Mouse (Mus musculus) midbrain, embryonic 10.5 days (tissue): ENCODE results near the gene Hunk. TPM values are rescaled to one million over a fixed set of nuclear protein-coding genes. Genes with fewer than 3 reads are reported as not detected.

Experiments
- DNase-seq: peaks from one replicate; pipeline ENCODE4 v3.0.0-alpha.2; 2017; ENCODE audit warnings: low spot score
- H3K27ac ChIP-seq: fragments of 300-500 bp; sonication (generic); replicated peaks from 2 replicates; pipeline ENCODE4 v1.5.1; 2016; ENCODE audit warnings: mild to moderate bottlenecking
- H3K27me3 ChIP-seq: fragments of 300-500 bp; sonication (generic); 2 replicates; pipeline ENCODE4 v1.6.1; 2016; ENCODE audit warnings: low read depth, mild to moderate bottlenecking; ENCODE audit not compliant: poor library complexity, severe bottlenecking
- H3K36me3 ChIP-seq: fragments of 300-500 bp; sonication (generic); 2 replicates; pipeline ENCODE4 v1.6.1; 2016; ENCODE audit warnings: mild to moderate bottlenecking, moderate library complexity
- H3K4me1 ChIP-seq: fragments of 300-500 bp; sonication (generic); 2 replicates; pipeline ENCODE4 v1.6.1; 2016
- H3K4me3 ChIP-seq: fragments of 300-500 bp; sonication (generic); 2 replicates; pipeline ENCODE4 v1.5.1; 2016; ENCODE audit warnings: mild to moderate bottlenecking, moderate library complexity
- H3K9me3 ChIP-seq: fragments of 300-500 bp; sonication (generic); replicated peaks from 2 replicates; pipeline ENCODE4 v1.6.1; 2016; ENCODE audit warnings: mild to moderate bottlenecking
- WGBS: fragments of 180-500 bp; shearing (Covaris S2); methylation state at CpG from one replicate; pipeline ENCODE4 v1.1.7; 2016; 5-methylcytosine and 5-hydroxymethylcytosine counted together
- polyA plus RNA-seq: library from polyadenylated mRNA; unstranded; fragments of >200 nt; fragmentation: Nextera tagmentation; extraction: Ambion mirVana; gene quantifications from 2 replicates; pipeline ENCODE4 v1.2.1, GENCODE M21; 2016

The Hunk gene
- polyA plus RNA-seq, 1 experiment from 2014 or later: 11.8 TPM

DNA sequence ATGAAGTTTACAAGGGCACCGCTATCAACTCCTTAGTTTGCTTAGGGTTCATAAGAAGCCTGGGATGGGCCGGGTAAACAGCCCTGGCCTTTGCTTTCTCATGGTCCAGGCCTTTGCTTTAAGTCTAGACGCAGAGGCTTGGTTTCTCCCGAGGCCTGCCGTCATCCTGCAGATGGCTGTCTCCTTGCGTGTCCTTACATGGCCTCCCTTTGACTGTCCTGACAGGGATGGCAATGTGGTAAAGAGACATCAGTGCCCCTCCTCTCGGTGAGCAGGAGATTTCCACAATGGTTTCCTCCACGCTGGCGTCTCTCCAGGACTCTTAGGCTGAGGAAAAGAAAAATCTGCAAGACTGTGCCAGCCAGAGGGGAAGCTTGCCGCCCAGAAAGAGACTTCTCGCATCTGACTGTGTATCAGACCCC, 36.3 kb downstream of the Hunk start:
- Histone ChIP-seq H3K4me1 (peaks cover 68% of the 10 kb centered on the region), H3K27ac (peak overlapping the region; percentile 60), H3K27me3 (no peaks in the 10 kb centered on the region), H3K9me3 (0 out of 2 replicates have a peak, but pooled peaks cover 3% of the 10 kb centered on the region), H3K36me3 (peaks cover 24% of the 10 kb centered on the region), H3K4me3 (no peak overlapping the region)
- no peak for DNase-seq
- 62% methylated on average over 11 of the region's 11 CpGs for WGBS

DNA sequence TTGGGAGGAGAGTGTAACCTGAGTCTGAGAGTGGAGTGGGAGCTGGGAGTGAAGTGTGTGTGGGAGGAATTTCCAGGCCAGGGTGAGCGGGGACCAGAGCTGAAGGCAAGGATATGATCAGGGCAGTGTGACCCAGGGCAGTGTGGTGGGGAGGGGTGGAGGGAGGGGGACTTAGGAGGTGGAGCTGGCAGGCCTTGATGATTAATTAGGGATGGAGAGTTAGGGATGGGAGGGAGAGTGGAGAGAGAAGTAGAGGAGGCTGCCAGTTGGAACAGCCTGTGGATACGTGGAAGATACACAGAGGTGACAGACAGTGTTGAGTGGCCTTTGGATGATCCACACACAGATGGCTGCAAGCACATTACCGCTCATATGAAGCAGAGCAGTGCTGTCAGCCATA, 38.1 kb downstream of the Hunk start:
- Histone ChIP-seq H3K4me3 (no peak overlapping the region), H3K27ac (peak overlapping the region; percentile 52; the same call in 1 of the 2 replicates), H3K9me3 (0 out of 2 replicates have a peak, but pooled peaks cover 3% of the 10 kb centered on the region), H3K27me3 (no peaks in the 10 kb centered on the region), H3K4me1 (peaks cover 50% of the 10 kb centered on the region), H3K36me3 (peaks cover 27% of the 10 kb centered on the region)
- DNase-seq: no peak
- whole genome bisulfite sequencing: 64% methylated on average over 3 of the region's 3 CpGs

DNA sequence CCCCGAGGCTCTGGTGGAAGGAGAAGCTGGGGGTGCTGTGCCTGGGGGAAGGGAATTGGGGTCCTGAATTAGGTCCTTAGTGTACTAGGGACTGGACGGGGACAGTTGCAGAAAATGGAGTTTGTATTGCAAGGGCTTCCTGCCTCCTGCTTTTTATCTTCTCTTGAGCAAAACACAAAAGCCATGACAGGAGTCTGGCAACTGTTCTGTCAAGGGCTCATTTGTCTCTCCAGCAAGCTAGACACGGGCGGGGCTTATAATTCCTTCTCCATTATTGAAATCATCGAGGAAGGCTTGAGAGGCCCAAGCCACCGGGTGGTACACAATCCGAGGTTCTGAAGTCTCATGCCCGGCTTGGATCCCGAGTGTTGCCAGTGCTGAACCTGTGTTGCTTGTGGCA, 38.6 kb downstream of the Hunk start:
- no peak for DNase-seq
- Histone ChIP-seq H3K4me3 (no peak overlapping the region), H3K27ac (no peak overlapping the region), H3K36me3 (peaks cover 27% of the 10 kb centered on the region), H3K4me1 (peaks cover 45% of the 10 kb centered on the region), H3K27me3 (no peaks in the 10 kb centered on the region), H3K9me3 (0 out of 2 replicates have a peak, but pooled peaks cover 3% of the 10 kb centered on the region)
- 85% methylated on average over 9 of the region's 9 CpGs for WGBS

DNA sequence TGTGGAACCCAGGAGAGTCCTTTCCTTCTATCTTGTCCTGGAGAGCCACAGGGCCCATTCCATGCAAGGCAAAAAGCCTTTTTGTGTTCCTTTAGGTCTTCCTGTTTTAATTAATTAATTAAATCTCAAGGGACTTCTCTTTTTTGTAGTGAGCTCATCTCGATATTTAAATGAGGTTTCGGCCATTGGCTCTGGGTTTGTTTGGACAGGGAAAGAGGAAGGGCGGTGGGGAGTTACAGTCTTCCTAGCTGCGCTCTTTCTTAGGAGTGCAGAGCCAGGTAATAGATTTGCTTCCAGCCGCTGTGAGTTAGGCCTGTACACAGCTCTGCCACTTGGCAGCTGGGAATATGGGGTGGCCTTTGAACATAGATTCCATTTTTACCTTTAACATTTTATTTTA, 40.4 kb downstream of the Hunk start:
- no peak overlapping the region for H3K4me3 ChIP-seq
- H3K9me3 ChIP-seq: 0 out of 2 replicates have a peak, but pooled peaks cover 3% of the 10 kb centered on the region
- H3K36me3 ChIP-seq: peaks cover 33% of the 10 kb centered on the region
- peaks cover 32% of the 10 kb centered on the region for H3K4me1 ChIP-seq
- H3K27me3 ChIP-seq: no peaks in the 10 kb centered on the region
- no peak overlapping the region for H3K27ac ChIP-seq
- 93% methylated on average over 5 of the region's 5 CpGs for WGBS
- no peak for DNase-seq

DNA sequence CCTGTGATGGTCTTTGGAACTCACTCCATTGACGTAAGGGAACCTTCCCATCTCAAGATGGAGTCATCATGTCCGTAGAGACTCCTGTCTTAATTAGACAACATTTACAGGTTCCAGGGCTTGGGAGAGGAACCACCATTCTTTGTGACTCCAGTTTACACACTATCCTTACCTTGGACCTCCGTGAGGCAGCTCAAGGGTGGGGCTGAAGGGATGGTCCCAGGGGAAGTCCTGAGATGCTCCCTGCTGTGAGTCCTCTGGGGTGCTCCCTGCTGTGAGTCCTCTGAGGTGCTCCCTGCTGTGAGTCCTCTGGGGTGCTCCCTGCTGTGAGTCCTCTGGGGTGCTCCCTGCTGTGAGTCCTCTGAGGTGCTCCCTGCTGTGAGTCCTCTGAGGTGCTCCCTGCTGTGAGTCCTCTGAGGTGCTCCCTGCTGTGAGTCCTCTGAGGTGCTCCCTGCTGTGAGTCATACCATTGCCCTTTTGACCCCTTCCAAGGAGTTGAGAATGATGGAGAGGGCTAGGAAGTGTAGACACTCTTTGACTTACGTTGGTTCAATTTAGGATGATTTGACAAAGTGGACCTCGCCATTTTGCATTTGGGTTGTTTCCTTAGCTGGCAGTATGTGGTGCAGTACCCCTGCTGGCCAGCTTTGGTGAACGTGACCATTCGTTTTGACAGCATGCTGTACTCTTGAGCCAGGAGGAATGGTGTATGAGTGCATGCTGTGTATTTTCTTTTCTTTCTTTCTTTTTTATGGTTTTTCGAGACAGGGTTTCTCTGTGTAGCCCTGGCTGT, 42.2 kb downstream of the Hunk start:
- no peaks in the 10 kb centered on the region for H3K27me3 ChIP-seq
- H3K4me3 ChIP-seq: no peak overlapping the region
- H3K4me1 ChIP-seq: peaks cover 21% of the 10 kb centered on the region
- peaks cover 51% of the 10 kb centered on the region for H3K36me3 ChIP-seq
- WGBS: 92% methylated on average over 8 of the region's 8 CpGs
- H3K9me3 ChIP-seq: peaks cover 10% of the 10 kb centered on the region
- no peak overlapping the region for H3K27ac ChIP-seq
- no peak for DNase-seq

DNA sequence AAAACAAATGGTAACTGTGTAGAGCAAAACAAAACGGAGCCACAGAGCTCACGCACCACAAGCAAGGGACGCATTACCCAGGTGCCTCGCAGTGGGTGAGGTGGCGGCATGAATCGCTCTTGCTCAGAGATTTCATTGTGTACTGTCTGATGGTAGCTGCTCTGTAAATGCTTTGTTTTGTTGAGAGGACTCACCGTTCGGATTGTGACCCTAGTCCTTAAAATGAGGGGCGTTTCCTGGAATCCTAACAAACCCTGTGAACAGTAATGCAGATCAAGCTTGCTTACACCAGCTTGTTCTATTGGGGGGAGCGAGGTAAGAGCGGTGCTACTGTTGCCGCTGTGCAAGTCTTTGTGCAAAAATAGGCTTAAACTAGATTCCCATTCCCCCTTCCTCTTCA, 47.7 kb downstream of the Hunk start:
- Histone ChIP-seq H3K4me1 (peaks cover 34% of the 10 kb centered on the region), H3K27ac (no peak overlapping the region), H3K27me3 (no peaks in the 10 kb centered on the region), H3K36me3 (peaks cover 69% of the 10 kb centered on the region), H3K9me3 (peaks cover 15% of the 10 kb centered on the region), H3K4me3 (no peak overlapping the region)
- no peak for DNase-seq
- 97% methylated on average over 12 of the region's 12 CpGs for WGBS

DNA sequence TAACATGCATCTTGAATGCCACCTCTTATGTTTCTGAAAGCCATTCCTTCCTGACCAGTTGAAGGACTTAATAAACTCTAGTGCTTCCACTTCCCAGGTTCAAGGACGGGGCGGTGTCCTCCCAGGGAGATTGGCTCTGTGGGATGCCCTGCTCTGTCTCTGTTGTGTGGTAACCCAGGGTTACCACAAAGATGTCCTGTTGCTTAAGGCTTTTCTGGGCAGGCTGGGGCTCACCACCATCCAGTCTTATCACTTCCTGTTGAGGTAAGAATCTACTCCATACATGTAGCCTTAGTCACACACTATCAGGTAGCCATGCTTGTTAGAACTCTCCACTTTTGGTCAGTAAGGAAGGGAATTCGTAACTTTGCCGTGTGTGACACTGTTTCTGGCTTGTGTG, 49.4 kb downstream of the Hunk start:
- Histone ChIP-seq H3K4me3 (no peak overlapping the region), H3K27me3 (no peaks in the 10 kb centered on the region), H3K4me1 (peaks cover 40% of the 10 kb centered on the region), H3K9me3 (peaks cover 15% of the 10 kb centered on the region), H3K27ac (no peak overlapping the region), H3K36me3 (peaks cover 83% of the 10 kb centered on the region)
- 66% methylated on average over 4 of the region's 4 CpGs for WGBS
- peak; percentile 27 for DNase-seq

DNA sequence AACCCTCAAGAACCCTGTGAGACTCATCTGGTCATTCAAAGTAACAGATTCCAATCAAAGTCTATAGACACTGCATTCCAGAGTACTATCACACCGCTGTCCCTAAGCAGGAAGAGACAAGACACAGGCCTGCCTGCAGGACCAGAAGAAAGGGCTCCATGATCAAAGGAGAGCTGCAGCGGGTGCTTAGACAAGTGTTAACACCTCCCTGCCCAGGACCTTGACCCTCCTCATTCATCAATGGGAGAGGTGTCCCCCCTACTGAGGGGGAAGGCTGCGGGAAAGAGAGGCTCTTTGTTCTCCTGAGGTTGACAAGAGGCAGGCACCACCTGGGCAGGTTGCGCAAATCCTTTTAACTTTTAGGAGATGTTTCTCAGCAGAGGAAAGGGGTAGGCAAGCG, 51.5 kb downstream of the Hunk start:
- WGBS: 26% methylated on average over 5 of the region's 5 CpGs

DNA sequence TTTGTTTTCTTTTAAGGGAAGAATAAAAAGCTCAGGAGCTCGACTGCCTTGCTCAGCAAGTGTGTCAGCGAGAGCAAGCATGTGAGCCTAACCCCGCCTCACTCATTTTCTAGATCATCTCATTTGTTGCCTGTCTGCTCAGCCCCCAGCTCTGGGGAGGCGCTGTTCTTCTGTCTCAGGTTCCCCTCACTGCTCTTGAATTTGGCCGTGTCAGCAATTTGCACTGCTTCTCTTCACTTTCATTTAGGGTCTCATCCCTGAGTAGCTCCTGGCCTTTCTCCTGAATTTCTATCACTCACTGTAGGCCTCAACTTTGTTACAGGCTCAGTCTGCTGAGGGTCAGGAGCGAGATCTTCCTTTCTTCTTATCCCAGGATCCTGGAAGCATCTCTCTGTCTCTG, 53.7 kb downstream of the Hunk start:
- 85% methylated on average over 6 of the region's 6 CpGs for WGBS
- Histone ChIP-seq H3K4me3 (no peak overlapping the region), H3K27ac (no peak overlapping the region), H3K9me3 (no peaks in the 10 kb centered on the region), H3K36me3 (peaks cover 75% of the 10 kb centered on the region), H3K27me3 (no peaks in the 10 kb centered on the region), H3K4me1 (peaks cover 52% of the 10 kb centered on the region)
- DNase-seq: no peak

More for the DNA sequence above, 51.5 kb downstream of the Hunk start:
- H3K27me3 ChIP-seq: no peaks in the 10 kb centered on the region
- H3K4me1 ChIP-seq: peaks cover 45% of the 10 kb centered on the region
- peaks cover 89% of the 10 kb centered on the region for H3K36me3 ChIP-seq
- H3K27ac ChIP-seq: peak overlapping the region; percentile 42
- peaks cover 15% of the 10 kb centered on the region for H3K9me3 ChIP-seq
- DNase-seq: no peak
- H3K4me3 ChIP-seq: no peak overlapping the region

DNA sequence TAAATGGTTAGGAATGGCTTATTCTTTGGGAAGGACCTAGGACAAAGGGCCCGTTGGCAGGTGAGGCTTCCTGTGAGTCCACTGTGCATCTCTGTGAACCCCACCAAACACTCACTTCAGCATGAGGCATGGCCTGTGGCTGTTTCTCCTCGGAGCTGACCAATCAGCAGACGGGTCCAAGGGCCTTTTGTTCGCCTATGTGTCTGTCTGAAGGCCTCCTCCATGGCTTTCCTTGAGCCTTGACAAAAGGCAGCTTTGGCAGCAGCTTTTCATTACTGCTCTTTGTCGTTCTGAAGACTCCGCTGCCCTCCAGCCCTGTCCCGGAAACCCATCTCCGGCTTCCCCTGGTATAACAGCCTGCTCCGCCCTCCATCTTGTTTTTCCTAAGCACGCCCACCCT, 54.8 kb downstream of the Hunk start:
- 53% methylated on average over 10 of the region's 10 CpGs for WGBS
- no peaks in the 10 kb centered on the region for H3K9me3 ChIP-seq

DNA sequence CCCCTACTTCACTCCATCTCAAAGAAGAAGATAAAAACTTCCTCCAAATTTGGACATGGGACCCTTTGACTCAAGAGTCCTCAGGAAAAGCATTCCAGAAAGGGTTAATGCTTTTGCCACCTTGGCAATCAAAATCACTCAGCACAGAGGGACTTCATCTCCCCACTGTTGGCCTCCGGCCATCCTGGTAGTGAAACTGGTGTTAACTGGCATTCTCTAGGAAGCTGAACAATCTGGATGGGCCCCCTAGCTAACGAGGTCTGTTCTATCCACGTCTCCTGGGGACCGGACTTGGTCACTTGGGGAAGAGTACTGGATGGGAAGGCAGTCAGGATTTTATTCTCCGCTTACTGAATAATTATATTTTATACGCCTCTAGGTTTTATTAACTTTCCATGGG, 57.2 kb downstream of the Hunk start:
- H3K27ac ChIP-seq: no peak overlapping the region
- no peak for DNase-seq
- H3K36me3 ChIP-seq: peaks cover 73% of the 10 kb centered on the region
- no peaks in the 10 kb centered on the region for H3K27me3 ChIP-seq
- H3K4me3 ChIP-seq: no peak overlapping the region
- WGBS: 81% methylated on average over 6 of the region's 6 CpGs
- H3K9me3 ChIP-seq: no peaks in the 10 kb centered on the region
- H3K4me1 ChIP-seq: peaks cover 22% of the 10 kb centered on the region

More for the DNA sequence above, 54.8 kb downstream of the Hunk start:
- DNase-seq: peak; percentile 42
- peaks cover 44% of the 10 kb centered on the region for H3K4me1 ChIP-seq
- peak overlapping the region; percentile 57 for H3K27ac ChIP-seq
- peaks cover 72% of the 10 kb centered on the region for H3K36me3 ChIP-seq
- no peaks in the 10 kb centered on the region for H3K27me3 ChIP-seq
- no peak overlapping the region for H3K4me3 ChIP-seq

DNA sequence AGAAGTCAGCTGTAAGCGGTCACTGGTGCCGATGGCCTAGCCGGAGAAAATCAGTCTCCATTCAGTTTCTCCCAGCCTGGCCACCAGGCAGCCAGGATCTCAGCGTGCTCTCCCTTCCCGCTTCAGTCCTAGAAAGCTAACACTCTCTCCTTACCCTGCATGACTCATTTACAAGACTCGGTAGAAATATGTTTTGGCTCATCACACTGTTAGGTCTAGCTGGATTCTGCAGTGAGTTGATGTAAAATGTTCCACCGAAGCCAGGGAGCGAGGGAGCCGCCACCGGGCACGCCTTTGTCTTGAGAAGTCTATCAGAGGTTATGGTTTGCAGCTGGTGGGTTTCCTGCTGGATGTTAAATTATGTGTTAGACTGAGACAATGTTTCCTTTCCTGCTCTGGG, 67.4 kb downstream of the Hunk start:
- no peak for DNase-seq
- no peaks in the 10 kb centered on the region for H3K27me3 ChIP-seq
- WGBS: 80% methylated on average over 11 of the region's 11 CpGs
- H3K4me3 ChIP-seq: no peak overlapping the region
- no peaks in the 10 kb centered on the region for H3K9me3 ChIP-seq
- H3K4me1 ChIP-seq: peaks cover 35% of the 10 kb centered on the region
- H3K27ac ChIP-seq: no peak overlapping the region; the same call in 1 of the 2 replicates
- H3K36me3 ChIP-seq: peaks cover 68% of the 10 kb centered on the region

DNA sequence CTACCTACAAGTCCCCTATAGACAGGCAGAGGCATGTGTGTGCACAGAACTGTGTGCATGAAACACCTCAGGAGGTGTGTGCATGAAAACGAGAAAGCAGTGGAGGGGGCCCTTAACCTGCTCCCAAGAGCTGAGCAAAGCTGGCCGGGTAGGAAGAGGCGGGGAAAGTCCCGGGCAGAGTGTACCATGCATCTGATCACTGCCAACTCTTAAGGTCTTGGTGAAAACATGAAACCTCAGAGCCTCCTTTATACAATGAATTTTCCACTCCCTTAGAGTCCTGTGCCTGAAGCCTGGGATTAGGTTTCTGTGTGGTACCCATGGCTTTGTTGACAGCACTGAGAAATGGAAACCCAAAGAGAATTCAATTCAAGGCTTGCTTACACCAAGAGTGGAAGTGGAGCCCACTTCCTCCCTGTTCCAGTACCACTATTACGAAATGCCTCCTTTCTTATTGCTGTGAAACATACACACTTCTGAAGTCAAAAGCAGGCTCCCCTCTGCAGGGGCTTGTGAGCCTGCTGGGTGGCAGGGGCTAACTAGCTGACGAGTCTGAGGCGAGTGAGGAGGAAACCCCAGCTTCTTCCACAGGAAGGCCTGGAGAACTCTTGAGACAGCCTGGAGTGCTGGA, 70.8 kb downstream of the Hunk start:
- peaks cover 55% of the 10 kb centered on the region for H3K36me3 ChIP-seq
- DNase-seq: no peak
- no peak overlapping the region for H3K4me3 ChIP-seq
- H3K4me1 ChIP-seq: peaks cover 53% of the 10 kb centered on the region
- H3K27me3 ChIP-seq: no peaks in the 10 kb centered on the region
- 86% methylated on average over 7 of the region's 7 CpGs for WGBS
- no peaks in the 10 kb centered on the region for H3K9me3 ChIP-seq
- H3K27ac ChIP-seq: no peak overlapping the region
